Mouse (Mus musculus): ENCODE results near the gene Fibp. TPM values are rescaled to one million over a fixed set of nuclear protein-coding genes. Genes with fewer than 3 reads are reported as not detected.

Fibp gene
- polyA plus RNA-seq (2012), result 133 and 139 TPM in 2 replicates

GRCm38 (mm10) chr19:5460465-5460911, at the start of gene Fibp:
TSS of gene Fibp (plus strand) at chr19:5460615.

DNA sequence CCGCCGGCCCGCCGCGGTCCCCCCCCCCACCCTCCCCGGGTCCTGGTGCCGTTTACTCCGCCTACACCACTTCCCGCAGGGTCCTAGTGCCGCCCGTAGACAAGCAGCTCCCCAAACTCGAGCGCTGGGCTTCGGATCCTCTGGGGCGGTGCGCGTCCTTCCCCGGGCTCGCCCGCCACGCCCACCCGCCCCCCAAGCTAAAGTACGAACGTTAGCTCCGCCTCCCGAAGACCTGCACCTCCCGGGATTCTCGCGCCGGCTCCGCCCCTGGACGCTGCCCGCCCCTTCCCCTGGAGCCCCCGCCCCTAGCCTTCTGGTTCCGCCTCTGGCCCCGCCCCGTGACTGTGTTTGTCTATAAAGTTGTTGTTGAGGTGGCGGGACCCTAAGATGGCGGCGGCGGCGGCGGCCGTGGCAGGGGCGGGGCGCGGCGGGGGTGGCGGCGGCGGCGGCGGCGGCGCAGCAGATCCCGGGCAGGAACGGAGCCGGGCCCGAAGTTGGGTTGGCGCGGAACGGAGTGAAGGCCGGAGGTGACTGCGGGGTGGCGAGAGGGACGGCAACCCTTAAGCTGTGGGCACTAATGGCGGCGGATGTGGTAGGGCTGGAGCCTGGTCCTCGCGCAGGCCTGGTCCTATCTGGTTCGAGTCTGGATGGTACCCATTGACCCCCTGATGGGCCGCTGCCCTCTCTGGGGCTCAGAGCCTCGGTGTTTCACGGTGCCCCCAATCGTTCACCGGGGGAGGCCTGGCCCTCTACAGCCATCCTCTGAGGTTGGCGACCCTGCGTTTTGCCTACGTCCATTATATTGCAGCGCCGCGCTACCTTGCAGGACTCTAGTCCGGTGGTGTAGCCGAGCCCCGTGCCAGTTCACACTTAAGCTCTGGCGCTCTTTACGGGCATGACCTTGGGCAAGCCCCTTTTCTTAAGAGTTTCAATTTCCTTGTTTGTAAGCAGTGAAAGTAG, 35.4 kb upstream of the Fibp start, which contains the start of the genes Drap1 and AI837181:
Gene Drap1 (minus strand): TSS at position 198 of the 960 bp plus-strand sequence.
Gene AI837181 (plus strand): TSS at position 363 of the 960 bp plus-strand sequence.

GRCm38 (mm10) chr19:5447515-5448353, 12.7 kb upstream of the Fibp start, which contains the start of gene Fosl1:
TSS of gene Fosl1 (plus strand) at chr19:5447547.

GRCm38 (mm10) chr19:5457746-5458442, 2.5 kb upstream of the Fibp start, which contains the start of gene Ccdc85b:
TSS of gene Ccdc85b (minus strand) at chr19:5457894.

GRCm38 (mm10) chr19:5468374-5468773, 8.0 kb downstream of the Fibp start, which contains the start of gene Ctsw:
TSS of gene Ctsw (minus strand) at chr19:5468507.

GRCm38 (mm10) chr19:5473720-5474119, 13.3 kb downstream of the Fibp start, which contains the start of gene Efemp2:
TSS of gene Efemp2 (plus strand) at chr19:5473954.

DNA sequence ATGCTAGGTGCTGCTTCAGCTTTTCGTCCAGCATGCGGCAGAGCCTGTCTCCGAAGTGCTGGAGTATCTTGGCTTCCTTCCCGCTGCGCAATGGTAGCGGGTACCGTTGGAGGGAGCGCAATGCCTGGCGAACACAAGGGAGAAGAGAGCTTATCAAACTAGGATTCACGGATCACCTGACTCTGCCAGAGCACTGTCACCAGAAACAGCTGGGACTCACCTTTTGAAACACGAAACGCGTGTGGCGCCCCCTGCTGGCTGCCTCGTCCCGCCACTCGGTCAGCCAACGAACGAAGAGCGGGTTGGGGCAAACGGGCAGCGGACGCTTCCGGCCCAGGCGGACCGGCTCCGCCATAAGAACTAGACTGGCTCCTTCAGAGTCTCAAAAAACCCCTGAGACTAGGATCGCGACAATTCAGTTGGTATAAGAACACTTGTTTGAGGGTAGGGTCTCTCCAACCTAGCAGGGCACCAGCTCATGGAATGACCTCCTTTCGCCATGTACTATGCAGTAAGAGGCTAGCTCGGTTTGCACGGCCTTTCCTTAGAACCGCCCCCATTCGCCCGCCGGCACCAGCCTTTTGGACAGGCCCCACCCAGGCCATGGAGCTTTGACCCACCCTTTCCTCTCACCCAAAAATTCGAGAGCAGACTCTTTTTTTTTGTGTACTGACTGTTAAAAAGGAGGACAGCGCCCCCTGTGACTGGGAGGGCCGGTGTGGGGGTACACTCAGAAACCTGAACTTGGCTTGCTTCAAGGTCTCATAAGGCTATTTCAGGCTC, 27.5 kb downstream of the Fibp start, which contains the start of gene Mus81:
Gene Mus81 (minus strand): TSS at position 635 of the 783 bp plus-strand sequence.

GRCm38 (mm10) chr19:5490313-5490897, 30.0 kb downstream of the Fibp start, which contains the start of gene Cfl1:
TSS of gene Cfl1 (plus strand) at chr19:5490455.

DNA sequence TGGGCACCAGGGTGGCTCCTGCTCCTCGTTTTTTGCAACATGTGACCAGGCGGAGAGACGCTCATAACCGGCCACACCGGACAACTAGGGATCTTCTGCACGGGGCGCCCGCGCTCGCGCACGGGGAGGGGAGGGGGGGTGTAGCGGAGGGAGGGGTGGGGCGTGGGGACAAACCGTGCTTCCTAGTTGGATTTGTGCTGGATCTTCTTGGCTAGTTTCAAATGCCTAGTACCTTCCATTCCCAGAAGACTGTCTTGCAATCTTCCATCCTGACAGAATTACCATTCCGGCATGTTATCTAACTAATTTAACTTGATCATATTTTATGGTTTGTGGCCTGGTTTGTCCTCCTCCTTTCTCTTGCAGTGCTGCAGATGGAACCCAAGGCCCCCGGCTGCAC, 43.3 kb downstream of the Fibp start, which contains the start of gene 1700020D05Rik:
Gene 1700020D05Rik (minus strand): TSS at position 101 of the 400 bp plus-strand sequence.

DNA sequence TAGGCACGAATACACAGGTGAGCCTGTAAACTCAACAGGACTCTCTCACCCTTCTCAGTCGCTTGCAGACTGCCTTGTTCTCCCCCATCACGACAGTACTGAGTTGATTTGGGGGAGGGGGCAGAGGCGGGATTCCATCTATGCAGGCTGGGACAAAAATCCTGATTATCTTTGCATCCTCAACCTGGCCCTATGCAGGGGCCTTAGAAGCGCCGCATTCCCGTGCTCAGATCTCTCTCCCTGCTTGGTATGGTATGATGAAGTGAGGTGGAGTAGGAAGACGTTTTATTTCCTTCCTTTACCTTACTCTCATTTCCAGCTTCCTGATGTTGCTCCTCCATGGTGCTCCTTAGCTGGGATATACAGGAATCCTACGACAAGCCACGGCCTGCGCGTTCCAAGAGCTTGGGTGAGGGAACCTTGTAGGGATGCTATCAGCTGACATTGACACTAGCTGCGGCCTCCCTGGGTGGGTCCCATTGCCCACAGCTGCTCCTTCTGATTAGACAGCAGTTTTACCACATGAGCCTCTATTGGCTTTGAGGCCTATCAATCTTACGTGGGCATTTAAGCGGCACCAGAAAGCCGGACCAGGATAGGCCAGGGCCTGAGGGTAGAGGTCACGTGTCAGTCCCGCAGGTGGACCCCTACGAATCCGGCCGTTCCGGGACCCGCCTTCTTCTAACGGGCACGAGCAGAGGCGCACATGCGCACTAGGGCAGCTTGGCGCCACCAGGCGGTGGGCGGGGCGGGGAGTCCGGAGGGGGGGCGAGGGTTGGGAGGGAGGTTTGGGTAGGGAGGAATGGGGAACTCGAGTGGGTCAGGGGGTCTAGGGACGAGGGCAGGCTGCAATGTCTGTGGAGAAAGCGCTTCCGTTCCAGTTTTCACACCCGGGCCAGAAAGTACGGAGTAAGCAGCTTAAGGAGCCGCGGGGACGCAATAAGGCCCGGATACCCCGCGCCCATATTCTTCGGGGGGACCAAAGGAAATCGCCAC, 49.9 kb downstream of the Fibp start, which contains the start of gene Snx32:
Gene Snx32 (minus strand): TSS at position 508 of the 996 bp plus-strand sequence.

Other genes starting within 250 kb of the Fibp start
- 28.6 and 34.9 TPM in 2 replicates for gene Pacs1, start 187.5 kb upstream of the Fibp start, polyA plus RNA-seq (2012)
- 327 and 332 TPM in 2 replicates for gene Sf3b2, start 165.2 kb upstream of the Fibp start, polyA plus RNA-seq (2012)
- gene Gal3st3, start 162.3 kb upstream of the Fibp start, polyA plus RNA-seq (2012), result not detected in 2 replicates
- gene Catsper1, start 124.9 kb upstream of the Fibp start, polyA plus RNA-seq (2012), result not detected in 2 replicates
- gene Cst6, start 111.0 kb upstream of the Fibp start, polyA plus RNA-seq (2012), result 0.10 and 0.16 TPM in 2 replicates
- gene Eif1ad, start 93.9 kb upstream of the Fibp start, polyA plus RNA-seq (2012), result 80.0 and 86.0 TPM in 2 replicates
- 239 and 280 TPM in 2 replicates for gene Banf1, start 93.4 kb upstream of the Fibp start, polyA plus RNA-seq (2012)
- gene Sart1, start 71.9 kb upstream of the Fibp start, polyA plus RNA-seq (2012), result 170 and 280 TPM in 2 replicates
- gene Tsga10ip, start 58.1 kb upstream of the Fibp start, polyA plus RNA-seq (2012), result 0.61 and 1.2 TPM in 2 replicates
- gene Drap1, start 35.6 kb upstream of the Fibp start, polyA plus RNA-seq (2012), result 476 and 605 TPM in 2 replicates
- 69.9 and 80.4 TPM in 2 replicates for gene AI837181, start 35.5 kb upstream of the Fibp start, polyA plus RNA-seq (2012)
- 24.1 and 26.4 TPM in 2 replicates for gene Fosl1, start 13.1 kb upstream of the Fibp start, polyA plus RNA-seq (2012)
- 11.6 and 13.9 TPM in 2 replicates for gene Ccdc85b, start 2.7 kb upstream of the Fibp start, polyA plus RNA-seq (2012)
- 0.66 and 0.91 TPM in 2 replicates for gene Ctsw, start 7.9 kb downstream of the Fibp start, polyA plus RNA-seq (2012)
- 0.29 and 0.65 TPM in 2 replicates for gene Efemp2, start 13.3 kb downstream of the Fibp start, polyA plus RNA-seq (2012)
- 35.9 and 39.4 TPM in 2 replicates for gene Mus81, start 27.8 kb downstream of the Fibp start, polyA plus RNA-seq (2012)
- gene Cfl1, start 29.8 kb downstream of the Fibp start, polyA plus RNA-seq (2012), result 937 and 1,300 TPM in 2 replicates
- gene 1700020D05Rik, start 43.2 kb downstream of the Fibp start, polyA plus RNA-seq (2012), result 0.09 and 0.13 TPM in 2 replicates
- gene Snx32, start 49.9 kb downstream of the Fibp start, polyA plus RNA-seq (2012), result 1.4 and 1.8 TPM in 2 replicates
- 0.15 and 0.43 TPM in 2 replicates for gene Ovol1, start 100.0 kb downstream of the Fibp start, polyA plus RNA-seq (2012)
- gene Ap5b1, start 107.4 kb downstream of the Fibp start, polyA plus RNA-seq (2012), result 13.8 and 24.3 TPM in 2 replicates
- gene Rnaseh2c, start 141.3 kb downstream of the Fibp start, polyA plus RNA-seq (2012), result 428 and 481 TPM in 2 replicates
- 72.7 and 88.5 TPM in 2 replicates for gene Kat5, start 149.6 kb downstream of the Fibp start, polyA plus RNA-seq (2012)
- gene Rela, start 176.9 kb downstream of the Fibp start, polyA plus RNA-seq (2012), result 186 and 217 TPM in 2 replicates
- 234 and 255 TPM in 2 replicates for gene Sipa1, start 203.1 kb downstream of the Fibp start, polyA plus RNA-seq (2012)
- 229 and 246 TPM in 2 replicates for gene Map3k11, start 228.1 kb downstream of the Fibp start, polyA plus RNA-seq (2012)
- 233 and 270 TPM in 2 replicates for gene Pcnx3, start 228.3 kb downstream of the Fibp start, polyA plus RNA-seq (2012)
- 0.37 and 0.54 TPM in 2 replicates for gene Kcnk7, start 243.8 kb downstream of the Fibp start, polyA plus RNA-seq (2012)